Mouse (Mus musculus) layer of hippocampus, postnatal 14 days (tissue): Measurements from ENCODE around the gene Orai1. TPM values are rescaled to one million over a fixed set of nuclear protein-coding genes. Genes with fewer than 3 reads are reported as not detected.

Experiments
- DNase-seq, 2 experiments: peaks; one replicate each; pipeline ENCODE4 v3.0.0; 2021 to 2022; ENCODE audit warnings: low spot score in 2 of 2, mixed read lengths in 1 of 2
- total RNA-seq, 2 experiments: library from RNA; stranded (reverse); gene quantifications; 2 replicates each; pipeline ENCODE4 v1.2.3; 2021

Gene Orai1
- total RNA-seq, 2 experiments from 2014 or later, result 15.1 to 16.2 TPM

DNA sequence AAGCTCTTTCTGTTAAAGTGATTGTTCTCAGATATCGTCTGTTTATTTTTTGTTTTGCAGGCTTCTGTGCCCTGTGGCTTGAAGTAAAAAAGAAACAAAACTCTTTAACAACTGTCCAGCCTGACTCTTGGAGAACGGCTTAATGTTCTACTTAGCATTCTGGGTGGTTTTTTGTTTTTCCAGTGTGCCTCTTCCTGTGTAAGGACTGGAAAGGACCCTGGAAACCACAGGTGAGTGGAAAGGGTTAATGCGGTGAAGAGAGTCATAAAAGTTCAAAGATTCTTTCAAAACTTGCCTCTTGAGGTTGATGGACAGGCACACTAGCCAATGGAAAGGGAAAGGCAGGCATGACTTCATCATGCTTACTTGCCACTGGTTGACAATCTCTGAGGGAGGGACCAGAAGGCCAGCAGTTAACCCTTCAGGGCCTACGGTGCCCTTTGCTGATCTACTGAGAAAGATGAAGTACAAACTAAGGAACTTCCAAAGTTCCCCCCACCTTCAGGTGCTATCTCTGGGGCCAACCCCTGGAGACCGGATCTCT is 20.5 kb upstream of the Orai1 start:
- DNase-seq, result peak; percentile 83 to 93

DNA sequence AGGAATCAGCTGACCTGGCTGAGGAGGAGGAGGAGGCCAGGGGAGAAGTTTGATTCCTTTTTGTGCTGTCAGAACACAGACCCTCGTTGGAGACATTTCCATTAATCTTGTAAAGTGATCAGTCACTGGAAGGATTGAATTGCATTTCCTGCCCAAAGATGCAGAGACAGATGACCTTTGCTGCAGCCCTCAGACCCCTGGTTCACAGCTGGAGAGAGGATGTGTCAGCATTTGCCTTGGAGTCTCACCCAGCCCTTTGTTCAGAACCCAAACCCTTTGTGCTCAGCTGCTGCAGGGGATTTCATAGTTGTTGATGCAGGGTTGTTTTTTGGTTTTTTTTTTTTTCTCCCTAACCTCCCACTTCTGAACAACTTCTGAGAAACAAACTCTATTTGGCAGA is 20.0 kb upstream of the Orai1 start:
- no peak for DNase-seq

DNA sequence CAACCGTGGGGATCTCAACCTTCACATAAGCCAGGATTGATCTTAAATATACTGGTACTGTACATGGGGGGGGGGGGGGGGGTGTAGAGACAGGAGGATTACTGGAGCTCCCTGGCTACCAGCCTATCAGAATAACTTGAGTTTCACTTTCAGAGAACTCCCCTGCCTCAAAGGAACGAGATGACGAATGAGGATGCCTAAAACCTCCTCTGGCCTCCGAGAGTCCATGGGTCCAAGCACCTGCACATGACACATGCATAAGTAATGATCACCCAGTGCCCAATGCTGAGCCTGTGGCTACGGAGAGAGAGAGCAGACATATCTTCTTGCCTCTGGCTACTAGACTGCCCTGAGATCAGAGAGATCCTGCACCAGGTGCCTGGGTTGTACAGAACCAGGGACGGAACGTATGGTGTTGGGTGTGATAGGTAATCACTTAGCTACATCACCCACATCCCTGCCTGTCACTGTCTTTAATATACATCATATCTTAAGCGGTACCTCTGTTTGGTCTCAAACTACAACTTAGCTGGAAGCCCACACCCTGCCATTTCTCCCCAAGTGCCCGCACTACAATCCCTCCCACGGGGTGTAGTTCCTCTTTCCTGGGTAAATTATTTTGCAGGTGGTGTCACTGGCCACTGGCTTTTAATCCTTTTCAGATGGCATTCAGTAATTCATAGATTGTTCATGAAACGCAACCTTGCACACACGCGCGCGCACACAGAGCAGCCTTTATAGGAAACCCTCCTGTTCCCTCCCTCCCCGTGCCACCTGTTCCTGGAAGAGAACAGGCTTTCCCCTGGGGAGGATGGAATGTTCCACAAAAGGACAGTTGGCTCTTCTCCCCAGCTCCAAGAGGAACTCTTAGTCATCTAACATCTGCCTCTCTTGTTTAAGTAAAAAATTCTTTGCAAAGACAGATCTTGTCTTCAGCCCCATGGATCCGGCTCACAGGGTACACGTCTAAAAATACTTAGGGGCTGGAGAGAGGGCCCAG is 17.4 kb upstream of the Orai1 start:
- DNase-seq, result peak in 1 of 2 experiments; percentile 44

DNA sequence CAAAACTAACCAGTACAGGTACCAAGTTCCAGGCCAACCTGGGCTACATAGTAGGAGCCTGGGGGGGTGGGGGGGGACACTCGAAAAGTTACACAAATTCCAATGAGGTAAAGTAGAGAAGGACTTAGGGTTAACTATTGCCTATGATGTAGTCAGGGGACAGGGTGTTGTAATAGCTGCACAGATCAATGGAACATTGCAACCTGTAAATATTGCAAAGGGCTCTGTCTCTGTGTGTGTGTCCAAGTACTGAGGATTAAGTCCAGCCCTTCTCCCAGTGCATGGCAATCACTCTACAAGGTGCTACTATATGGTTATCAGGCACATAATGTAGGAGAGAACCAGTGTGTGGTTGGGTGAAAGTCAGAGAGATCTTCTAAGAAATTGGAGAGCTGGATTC is 14.0 kb upstream of the Orai1 start:
- no peak for DNase-seq

DNA sequence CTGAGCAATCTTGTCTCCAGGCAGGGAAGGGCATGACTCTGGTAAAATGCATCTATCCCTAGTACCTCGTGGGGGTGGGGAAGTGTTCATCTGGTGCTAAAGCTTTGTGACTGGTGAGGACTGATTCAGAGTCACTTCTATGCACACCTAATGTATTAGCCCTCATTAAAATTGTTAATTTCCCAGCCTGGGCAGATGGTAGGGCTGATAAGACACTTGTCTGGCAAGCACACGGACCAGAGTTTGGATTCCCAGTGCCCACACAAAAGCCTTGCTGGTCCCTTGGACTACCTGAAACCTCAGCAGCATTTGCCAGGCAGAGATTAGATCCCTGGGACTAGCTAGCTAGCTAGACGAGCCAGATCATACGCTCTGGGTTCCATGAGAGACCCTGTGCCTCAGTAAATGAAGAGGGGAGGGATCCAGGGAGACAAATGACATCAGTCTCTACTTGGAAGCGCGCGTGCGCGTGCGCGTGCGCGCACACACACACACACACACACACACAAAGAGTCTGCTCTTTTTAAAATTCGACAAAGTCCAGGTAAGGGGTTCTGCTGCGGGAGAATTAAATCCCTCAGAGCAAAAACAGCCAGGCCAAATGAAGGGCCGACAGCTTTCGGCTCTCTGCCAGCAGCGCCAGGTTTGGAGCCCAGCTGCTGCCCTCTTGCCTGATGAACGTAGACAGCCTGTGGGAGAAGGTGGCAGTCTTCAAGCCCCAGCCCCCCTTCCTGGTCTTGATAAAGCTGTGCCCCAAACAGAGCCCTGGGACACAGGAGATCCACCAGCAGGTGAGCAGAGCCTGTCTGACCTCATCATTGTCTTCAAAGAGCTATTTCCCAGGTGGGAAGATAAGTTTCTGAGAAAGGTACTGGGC is 8.9 kb upstream of the Orai1 start:
- DNase-seq, result no peak

DNA sequence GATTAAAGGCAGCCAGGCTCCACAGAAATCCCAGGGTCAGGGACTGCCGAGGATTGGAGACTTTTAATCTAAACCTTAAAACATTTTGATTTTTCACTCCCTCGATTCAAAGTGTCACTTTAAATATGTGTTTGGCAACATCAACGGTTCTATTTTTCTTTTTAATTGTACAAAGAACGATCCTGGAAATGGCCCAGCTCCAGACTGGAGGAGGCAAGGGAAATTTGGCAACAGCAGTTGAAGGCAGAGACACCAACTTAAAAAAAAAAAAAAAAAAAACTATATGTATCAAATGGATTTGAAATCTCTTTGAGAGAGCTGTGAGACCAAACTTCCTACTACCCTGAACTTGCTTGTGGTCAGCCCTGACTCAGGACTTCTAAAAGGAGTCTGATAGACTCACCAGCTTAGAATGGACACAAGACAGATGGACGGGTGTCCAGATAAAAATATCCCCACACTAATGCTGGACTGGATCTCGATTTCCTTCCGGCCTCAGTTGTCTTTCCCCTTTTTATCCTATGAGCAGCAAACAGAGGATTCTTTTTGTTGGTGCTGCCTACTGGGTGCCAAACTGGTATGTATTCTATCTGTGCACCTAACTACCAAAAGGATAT is 5.9 kb upstream of the Orai1 start:
- no peak for DNase-seq

DNA sequence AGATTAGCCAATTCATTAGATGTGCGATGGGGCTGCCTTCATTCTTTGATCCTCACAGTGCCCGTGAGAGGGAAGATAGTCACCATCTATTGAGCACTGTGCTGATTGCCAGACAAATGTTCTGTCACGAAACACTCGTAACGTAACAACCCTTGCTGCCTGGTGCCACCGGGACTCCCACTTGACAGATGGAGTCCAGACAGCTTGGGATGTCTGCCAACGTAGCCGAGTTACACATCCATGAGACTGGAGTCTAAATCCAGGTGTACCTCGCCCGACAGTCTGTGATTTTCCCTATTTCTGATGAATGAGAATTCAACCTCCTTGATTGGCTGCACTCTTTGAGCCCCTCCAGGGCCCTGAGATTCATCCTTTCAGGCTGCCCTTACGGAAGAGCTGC is 5.0 kb upstream of the Orai1 start:
- no peak for DNase-seq

DNA sequence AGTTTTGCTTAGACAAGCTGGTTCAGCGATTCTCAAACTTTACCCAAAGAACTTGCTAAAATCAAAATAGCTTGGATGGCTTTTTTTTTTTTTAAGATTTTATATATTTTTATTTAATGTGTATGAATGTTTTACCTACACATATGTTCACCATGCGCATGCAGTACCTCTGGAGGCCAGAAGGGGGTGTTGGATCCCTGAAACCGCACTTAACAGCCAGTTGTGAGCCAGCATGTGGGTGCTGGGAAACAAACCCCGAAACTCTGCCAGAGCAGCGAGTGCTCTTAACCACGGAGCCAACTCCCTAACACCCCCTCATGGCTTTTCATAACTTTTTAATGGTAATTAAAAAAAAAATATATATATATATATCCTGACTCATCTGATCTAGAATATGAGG is 4.1 kb upstream of the Orai1 start:
- DNase-seq, result no peak

DNA sequence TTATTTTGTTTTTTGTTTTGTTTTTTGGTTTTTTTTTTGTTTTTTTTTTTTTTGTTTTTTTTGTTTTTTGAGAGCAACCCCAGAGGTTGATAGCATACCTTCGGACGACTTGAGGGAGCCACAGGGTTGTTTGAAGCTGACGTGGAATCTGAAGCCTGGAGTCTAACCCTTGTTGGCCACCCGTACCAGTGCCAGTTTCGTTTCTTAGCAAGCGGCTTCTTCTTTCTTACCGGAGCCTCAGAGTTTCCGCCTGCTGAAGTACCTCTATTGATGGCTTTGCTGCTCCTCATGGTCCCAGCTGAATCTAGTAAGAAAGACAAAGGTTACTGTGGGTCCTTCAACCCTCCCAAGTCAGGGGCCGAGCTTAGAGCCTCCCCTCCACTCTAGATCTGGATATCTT is 3.2 kb upstream of the Orai1 start:
- DNase-seq, result no peak

DNA sequence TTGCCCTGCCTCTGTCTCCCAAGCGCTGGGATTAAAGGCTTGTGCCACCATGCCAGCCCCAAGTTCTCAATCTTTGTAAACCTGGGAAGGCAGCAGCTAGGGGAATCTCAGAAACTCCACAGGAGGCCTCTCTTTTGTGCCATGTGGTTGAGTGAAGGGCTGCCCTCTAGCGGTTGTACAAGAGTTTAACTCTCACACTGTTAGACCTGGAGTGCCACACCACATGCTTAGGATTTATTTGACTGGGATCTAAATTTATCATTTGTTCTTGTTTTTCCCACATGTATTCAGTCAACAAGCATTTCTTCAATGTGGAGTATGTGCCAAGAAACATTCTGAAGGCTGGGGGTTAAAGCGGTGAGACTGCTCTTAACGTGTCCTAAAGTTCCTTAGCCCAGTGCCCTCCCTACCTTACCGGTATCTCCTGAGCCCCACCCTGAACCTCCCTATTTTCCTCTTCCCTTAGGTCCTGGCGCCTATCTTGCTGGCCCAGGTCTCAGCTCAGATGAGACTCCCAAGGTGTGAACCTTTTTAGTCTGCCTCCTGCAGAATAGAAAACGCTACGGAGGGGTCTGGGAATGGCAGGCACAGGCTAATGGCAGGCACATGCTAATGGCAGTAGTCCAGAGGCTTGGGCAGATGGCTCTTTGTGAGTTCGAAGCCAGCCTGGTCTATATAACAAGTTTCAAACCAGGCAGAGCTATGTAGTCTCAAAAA is 1.1 kb upstream of the Orai1 start:
- peak in 1 of 2 experiments; percentile 86 for DNase-seq

DNA sequence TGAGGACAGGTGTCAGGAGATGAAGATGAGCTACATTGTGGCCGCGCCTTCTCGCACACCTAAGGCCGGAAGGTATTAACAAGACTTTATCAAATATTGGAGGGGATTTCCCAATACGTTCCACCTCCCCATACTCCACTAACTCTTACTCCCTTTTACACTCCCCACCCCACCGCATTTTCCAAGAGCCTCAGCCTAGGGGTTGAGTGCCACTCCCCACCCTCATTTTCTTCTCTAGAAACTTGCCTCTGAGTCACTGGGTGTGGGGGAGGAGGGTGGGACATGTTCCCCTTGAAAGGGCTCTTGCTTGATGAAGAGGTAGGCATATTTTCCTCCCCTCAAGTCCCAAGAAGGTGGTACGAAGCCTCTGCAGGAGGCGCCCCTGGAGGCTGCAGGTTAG is 1.0 kb downstream of the Orai1 start:
- DNase-seq, result no peak

DNA sequence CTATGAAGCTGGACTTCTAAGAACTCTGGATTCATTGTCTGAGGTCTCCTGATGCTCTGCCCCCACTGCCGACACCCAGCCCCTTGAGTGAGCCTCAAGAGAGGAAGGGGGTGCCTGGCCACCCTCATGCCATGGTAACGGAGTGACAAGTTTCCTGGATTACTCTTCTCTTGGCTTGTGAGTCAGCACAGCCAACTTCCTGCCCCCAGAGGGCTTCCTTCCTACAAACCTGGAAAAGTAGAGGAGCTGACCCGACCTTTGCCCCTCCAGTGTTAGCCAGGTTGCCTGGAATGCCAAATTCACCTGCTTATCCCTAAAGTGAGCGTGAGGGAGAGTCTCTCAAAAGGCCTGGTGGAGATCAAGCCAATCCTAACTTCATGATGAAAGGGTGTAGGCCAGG is 2.6 kb downstream of the Orai1 start:
- no peak for DNase-seq

DNA sequence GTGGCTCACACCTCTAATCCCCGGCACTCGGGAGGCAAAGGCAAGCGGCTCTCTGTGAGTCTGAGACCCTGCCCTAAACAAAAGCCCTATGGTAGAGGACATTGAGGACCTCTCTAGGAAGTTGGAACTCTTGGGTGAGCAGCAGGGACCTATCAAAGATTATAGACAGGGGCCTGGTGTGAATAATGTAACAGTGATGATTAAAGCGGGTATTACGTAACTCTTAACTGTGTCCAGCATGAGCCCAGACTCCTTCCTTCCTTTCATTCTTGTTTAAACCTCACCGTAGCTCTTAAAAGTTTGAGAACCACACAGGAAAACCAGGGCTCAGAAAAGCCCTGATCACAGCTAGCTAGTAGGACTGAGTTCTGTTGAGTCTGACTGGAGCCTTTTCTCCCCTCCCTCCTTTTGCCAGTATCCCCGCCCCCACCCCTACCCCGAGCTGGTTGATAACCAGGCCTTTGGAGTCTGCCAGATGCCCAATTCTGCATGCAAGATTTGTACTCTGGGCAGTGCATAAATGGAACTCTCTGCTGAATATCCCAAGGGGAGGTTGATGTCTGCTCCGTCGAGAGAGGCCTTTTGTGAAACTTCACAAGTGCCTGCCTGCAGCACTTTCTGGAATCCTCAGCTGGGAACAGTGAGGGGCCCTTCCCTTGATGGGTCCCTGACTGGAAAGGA is 4.6 kb downstream of the Orai1 start:
- peak in 1 of 2 experiments; percentile 66 for DNase-seq

DNA sequence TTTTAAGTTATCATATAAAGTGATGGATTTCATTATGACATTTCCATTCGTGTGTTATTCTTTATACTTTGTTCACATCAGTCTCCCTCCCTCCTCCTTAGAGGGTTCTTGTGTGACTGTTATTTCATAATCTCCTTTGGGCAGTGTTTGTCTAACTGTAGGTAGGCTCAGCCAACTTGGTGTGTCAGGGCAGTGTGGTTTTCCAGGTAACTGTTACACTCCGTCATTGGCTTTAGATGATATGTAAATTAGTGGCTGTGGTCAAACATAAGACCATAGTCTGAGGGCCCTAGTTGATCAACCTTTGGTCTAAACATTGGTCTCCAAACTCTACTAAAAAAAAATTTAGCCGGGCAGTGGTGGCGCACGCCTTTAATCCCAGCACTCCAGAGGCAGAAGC is 5.6 kb downstream of the Orai1 start:
- DNase-seq, result no peak

DNA sequence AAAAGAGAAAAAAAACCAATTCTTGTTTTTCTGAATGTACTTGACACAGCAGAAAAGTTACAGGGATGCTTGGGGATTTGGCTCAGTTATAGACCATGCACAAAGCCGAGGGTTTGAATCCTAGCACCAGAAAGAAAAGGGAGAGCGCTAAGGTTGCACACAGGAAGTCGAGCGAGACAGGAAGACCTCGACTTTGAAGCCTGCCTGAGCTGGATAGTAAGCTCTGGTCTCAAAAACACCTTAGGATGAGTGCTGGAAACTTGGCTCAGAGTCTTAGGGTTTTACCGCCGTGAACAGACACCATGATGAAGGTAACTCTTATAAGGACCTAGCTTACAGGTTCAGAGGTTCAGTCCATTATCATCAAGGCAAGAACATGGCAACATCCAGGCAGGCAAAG is 6.6 kb downstream of the Orai1 start:
- DNase-seq, result no peak

DNA sequence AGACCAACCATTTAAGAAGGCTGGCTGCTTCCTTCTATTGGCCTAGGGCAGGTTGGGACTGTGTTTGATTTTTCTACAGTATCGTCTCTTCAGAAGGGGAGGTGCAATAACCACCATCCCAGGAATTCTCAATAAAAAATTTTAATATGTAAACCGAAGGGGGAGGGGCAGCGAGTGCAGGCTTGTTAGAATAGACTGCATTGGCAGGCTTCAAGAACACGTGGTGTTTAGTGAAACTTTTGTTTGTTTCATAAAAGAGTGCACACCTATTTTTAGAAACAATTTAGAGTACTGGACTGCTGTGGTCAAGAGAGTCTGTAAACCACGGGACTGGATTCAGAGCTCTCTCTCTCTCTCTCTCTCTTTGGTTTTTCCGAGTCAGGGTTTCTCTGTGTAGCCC is 8.2 kb downstream of the Orai1 start:
- no peak for DNase-seq

DNA sequence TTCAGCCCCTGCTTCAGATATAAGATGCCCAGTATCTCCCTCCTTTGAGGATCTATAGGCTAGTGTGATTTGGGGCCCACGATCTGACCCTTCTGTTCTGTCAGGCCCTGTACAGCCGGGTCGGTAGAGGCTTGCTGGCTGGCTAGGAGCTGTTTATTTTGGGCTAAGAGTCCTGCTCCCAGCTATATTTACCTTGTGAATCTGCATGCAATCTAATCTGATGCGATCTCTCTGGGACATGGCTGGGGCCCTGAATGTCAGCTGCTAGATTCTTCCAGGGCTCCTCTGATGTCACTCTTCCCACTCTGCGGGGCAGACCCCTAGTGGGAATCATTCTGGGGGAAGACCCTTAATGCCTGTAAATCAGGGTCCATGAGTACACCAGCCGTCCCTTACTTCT is 9.4 kb downstream of the Orai1 start:
- no peak for DNase-seq

DNA sequence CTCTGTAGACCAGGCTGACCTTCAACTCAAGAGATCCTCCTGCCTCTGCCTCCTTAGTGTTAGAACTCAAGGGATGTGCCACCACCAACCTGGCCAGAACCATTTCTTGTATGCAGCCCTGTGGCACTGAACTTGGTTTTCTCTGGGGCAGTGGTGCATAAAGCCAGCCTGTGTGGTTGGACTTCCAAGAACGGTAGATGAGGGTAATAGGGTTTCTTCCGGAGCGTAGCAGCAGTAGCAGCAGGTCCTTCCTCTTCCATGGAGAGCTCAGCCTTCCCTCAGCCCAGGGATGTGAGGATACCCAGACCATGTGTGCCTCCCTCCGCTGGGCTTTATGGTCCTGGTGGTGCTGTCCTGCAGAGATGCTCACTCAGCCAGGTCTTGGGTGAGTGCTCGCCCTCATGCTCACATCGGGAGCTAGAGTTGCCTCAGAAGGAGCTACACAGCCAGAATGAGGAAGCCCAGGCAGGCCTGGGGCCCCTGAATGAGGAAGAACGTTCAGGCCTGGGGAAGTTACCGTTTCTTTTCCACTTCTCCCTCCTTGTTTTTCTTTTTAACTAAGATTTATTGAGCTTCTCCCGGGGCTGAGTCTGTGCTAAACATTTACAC is 10.2 kb downstream of the Orai1 start:
- no peak for DNase-seq

DNA sequence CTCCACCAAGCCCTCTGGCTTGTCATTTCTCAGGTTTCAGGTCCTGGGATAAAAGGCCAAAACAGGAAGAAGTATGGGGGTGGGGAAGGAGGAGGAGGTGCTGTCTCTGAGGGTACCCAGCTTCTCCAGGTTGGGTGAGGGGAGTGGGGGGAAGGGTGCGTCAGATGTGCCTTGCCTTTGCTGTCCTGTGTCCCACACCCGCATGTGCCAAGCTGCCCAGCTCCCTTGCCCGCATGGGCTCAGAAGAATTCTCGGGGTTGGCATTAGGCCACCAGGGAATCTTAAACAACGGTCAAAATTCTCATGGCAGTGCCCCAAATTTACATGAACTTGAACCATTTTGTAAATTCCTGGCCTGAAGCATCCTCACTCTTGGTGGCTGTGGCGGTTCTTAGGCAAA is 11.5 kb downstream of the Orai1 start:
- no peak for DNase-seq

DNA sequence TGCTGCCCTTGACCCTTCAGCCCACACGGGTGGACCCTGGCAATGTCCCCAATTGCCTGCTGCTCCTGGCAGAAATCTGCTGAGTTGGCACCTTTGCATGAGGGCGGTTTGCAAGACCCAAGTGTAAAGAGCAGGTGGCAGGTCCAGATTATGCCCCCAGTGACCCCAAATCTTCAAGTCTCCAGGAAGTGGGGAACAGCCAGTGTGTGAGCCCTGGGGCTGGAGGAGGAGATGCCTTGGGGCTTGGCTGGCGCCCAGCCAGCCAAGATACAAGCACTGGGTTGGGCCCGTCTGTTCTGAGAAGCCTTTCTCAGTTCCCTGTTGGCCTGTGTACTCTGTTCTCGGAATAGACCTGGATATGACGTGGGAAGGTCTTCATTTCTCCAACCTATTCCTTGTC is 12.6 kb downstream of the Orai1 start:
- DNase-seq, result no peak
